Mouse (Mus musculus) layer of hippocampus, adult 9-10 months (tissue): ENCODE results near the gene Gorasp2.

ENCODE experiments used
- DNase-seq: peaks from one replicate; pipeline ENCODE4 v3.0.0; 2022; ENCODE audit warnings: low spot score

The Gorasp2 gene

GRCm38 (mm10) chr2:70661715-70662495 is 529 bp downstream of the Gorasp2 start, which contains the start of gene Gm26558:
Gm26558 (minus strand) TSS chr2:70662108.
- DNase-seq: no peak

- no peak for DNase-seq
Measured at GRCm38 (mm10) chr2:70663764-70664163, 2.4 kb downstream of the Gorasp2 start.

GRCm38 (mm10) chr2:70667016-70667415 is 5.6 kb downstream of the Gorasp2 start:
- DNase-seq: no peak

GRCm38 (mm10) chr2:70669241-70669640 is 7.9 kb downstream of the Gorasp2 start:
- no peak for DNase-seq

- DNase-seq: no peak
Measured at GRCm38 (mm10) chr2:70669896-70670295, 8.5 kb downstream of the Gorasp2 start.

- no peak for DNase-seq
Measured at GRCm38 (mm10) chr2:70672476-70672875, 11.1 kb downstream of the Gorasp2 start.

- DNase-seq: no peak
Measured at GRCm38 (mm10) chr2:70673445-70674126, 12.2 kb downstream of the Gorasp2 start.

- no peak for DNase-seq
Measured at GRCm38 (mm10) chr2:70682324-70682723, 20.9 kb downstream of the Gorasp2 start.

- no peak for DNase-seq
Measured at GRCm38 (mm10) chr2:70688454-70689078, 27.2 kb downstream of the Gorasp2 start.

- DNase-seq: no peak
Measured at GRCm38 (mm10) chr2:70690195-70690594, 28.8 kb downstream of the Gorasp2 start.

GRCm38 (mm10) chr2:70695712-70696111 is 34.3 kb downstream of the Gorasp2 start:
- DNase-seq: no peak

GRCm38 (mm10) chr2:70700851-70701250 is 39.5 kb downstream of the Gorasp2 start:
- no peak for DNase-seq

GRCm38 (mm10) chr2:70701571-70701970 is 40.2 kb downstream of the Gorasp2 start:
- no peak for DNase-seq

- DNase-seq: no peak
Measured at GRCm38 (mm10) chr2:70702403-70702802, 41.0 kb downstream of the Gorasp2 start.

GRCm38 (mm10) chr2:70708986-70709730 is 47.8 kb downstream of the Gorasp2 start:
- DNase-seq: no peak

- no peak for DNase-seq
Measured at GRCm38 (mm10) chr2:70710236-70710635, 48.9 kb downstream of the Gorasp2 start.

- no peak for DNase-seq
Measured at GRCm38 (mm10) chr2:70710878-70711277, 49.5 kb downstream of the Gorasp2 start.

- DNase-seq: no peak
Measured at GRCm38 (mm10) chr2:70723610-70724243, 62.4 kb downstream of the Gorasp2 start.

- DNase-seq: no peak
Measured at GRCm38 (mm10) chr2:70727089-70727488, 65.7 kb downstream of the Gorasp2 start.

GRCm38 (mm10) chr2:70735534-70735933 is 74.2 kb downstream of the Gorasp2 start:
- DNase-seq: no peak

GRCm38 (mm10) chr2:70736008-70736407 is 74.6 kb downstream of the Gorasp2 start:
- DNase-seq: no peak

GRCm38 (mm10) chr2:70741901-70742300 is 80.5 kb downstream of the Gorasp2 start:
- no peak for DNase-seq
